Mouse (Mus musculus): ENCODE measurements around the gene Efna4. TPM values are rescaled to one million over a fixed set of nuclear protein-coding genes. Genes with fewer than 3 reads are reported as not detected.

The Efna4 gene
- polyA plus RNA-seq, 1 experiment from 2014 or later = 17.1 TPM

GRCm38 (mm10) chr3:89365486-89366414 is 27.9 kb upstream of the Efna4 start:
- DNase-seq (ENCODE audit: low spot score) (no peak), ATAC-seq (replicated peaks; ENCODE audit: low FRiP score) (no peak)
- Histone ChIP-seq H3K36me3 (ENCODE audit: control insufficient read depth, insufficient read depth, low read length) (no peaks in the 10 kb centered on the region), H3K4me2 (ENCODE audit: low read depth, low read length, severe bottlenecking) (no peak overlapping the region), H3K4me3 (ENCODE audit: low read depth, low read length) (no peak overlapping the region), H3K9ac (ENCODE audit: low read length) (no peak overlapping the region), H3K9me3 (ENCODE audit: control insufficient read depth, low read length) (no peaks in the 10 kb centered on the region), H3K27me3 (ENCODE audit: control insufficient read depth, insufficient read depth, low read length) (no peaks in the 10 kb centered on the region), H3K4me1 (replicated peaks; ENCODE audit: control insufficient read depth, insufficient read depth, low read length) (no peaks in the 10 kb centered on the region), H3K27ac (ENCODE audit: low read depth, low read length) (no peak overlapping the region)
- 79% methylated on average over 20 of the region's 20 CpGs for WGBS

DNA sequence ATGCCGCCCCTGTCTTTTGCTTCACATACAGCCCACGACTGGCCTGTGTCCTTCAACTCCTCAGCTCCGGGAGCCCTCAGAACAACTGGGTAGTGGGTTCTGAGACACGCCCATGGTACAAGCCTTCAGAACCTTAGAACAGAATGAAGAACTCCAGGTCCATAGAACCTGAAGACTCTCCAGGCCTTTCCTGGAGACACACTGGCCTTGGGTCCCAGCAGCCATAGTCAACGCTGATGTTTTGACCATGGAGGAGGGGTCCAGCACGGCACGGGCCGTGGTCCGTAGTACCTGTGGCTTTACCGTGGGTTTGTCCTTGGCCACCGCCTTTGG is 27.3 kb upstream of the Efna4 start, which contains the start of gene Dcst1:
Gene Dcst1 (minus strand): TSS at position 101 of the 333 bp plus-strand sequence.
- Histone ChIP-seq H3K4me3 (ENCODE audit: low read depth, low read length) (no peak within 1 kb of the TSS), H3K4me1 (replicated peaks; ENCODE audit: control insufficient read depth, insufficient read depth, low read length) (no peaks in the 10 kb centered on the region), H3K4me2 (ENCODE audit: low read depth, low read length, severe bottlenecking) (no peak within 1 kb of the TSS), H3K9me3 (ENCODE audit: control insufficient read depth, low read length) (no peaks in the 10 kb centered on the region), H3K9ac (ENCODE audit: low read length) (no peak within 1 kb of the TSS), H3K27ac (ENCODE audit: low read depth, low read length) (no peak within 1 kb of the TSS), H3K27me3 (ENCODE audit: control insufficient read depth, insufficient read depth, low read length) (no peaks in the 10 kb centered on the region), H3K36me3 (ENCODE audit: control insufficient read depth, insufficient read depth, low read length) (no peaks in the 10 kb centered on the region)
- ATAC-seq (replicated peaks; ENCODE audit: low FRiP score) (no peak), DNase-seq (ENCODE audit: low spot score) (no peak)
- WGBS = 84% methylated on average over 11 of the region's 11 CpGs

DNA sequence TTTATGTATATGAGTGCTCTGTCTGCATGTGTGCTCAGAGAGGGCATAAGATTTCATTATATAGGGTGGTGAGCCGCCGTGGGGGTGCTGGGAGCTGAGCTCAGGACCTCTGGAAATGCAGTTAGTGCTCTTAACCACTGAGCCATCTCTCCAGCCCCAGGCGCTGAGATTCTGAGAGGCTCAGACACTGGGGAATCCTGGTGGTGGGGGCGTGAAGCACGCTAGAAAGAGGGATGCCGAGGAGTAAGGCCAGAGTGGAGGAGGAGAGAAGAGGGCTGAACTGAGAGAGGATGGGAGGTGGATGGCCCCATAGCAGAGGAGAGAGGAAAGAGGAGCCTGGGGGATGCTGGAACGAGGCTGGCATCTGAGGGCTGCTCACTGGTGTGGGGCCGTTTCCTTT is 26.8 kb upstream of the Efna4 start:
- H3K27ac ChIP-seq (ENCODE audit: low read depth, low read length) = no peak overlapping the region
- H3K27me3 ChIP-seq (ENCODE audit: control insufficient read depth, insufficient read depth, low read length) = no peaks in the 10 kb centered on the region
- H3K4me2 ChIP-seq (ENCODE audit: low read depth, low read length, severe bottlenecking) = no peak overlapping the region

DNA sequence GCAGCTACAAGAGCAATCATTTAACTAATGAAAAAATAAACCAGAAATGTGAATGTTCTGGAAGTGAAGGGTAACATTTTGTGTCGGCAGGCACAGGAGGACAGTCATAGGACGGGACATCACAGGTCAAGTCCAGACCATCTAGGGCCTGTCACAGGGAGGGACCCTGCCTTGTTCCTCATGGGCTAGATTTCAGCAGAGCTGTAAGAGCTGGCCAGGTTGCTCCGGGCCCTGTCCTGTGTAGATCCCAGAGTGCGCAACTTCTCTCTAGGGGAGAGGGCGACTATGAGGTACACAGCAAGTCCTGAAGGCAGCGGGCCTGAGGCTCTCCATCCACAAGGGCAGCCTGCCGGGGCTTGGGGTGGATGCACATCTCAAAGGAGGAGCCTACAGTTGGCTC is 23.8 kb upstream of the Efna4 start, which contains the start of gene Dcst2:
Gene Dcst2 (plus strand): TSS at position 301 of the 400 bp plus-strand sequence.
- H3K4me1 ChIP-seq (replicated peaks; ENCODE audit: control insufficient read depth, insufficient read depth, low read length) = no peaks in the 10 kb centered on the region
- no peaks in the 10 kb centered on the region for H3K36me3 ChIP-seq (ENCODE audit: control insufficient read depth, insufficient read depth, low read length)
- H3K9ac ChIP-seq (ENCODE audit: low read length) = no peak within 1 kb of the TSS
- no peak within 1 kb of the TSS for H3K4me3 ChIP-seq (ENCODE audit: low read depth, low read length)
- DNase-seq (ENCODE audit: low spot score) (no peak), ATAC-seq (replicated peaks; ENCODE audit: low FRiP score) (no peak)
- 83% methylated on average over 7 of the region's 7 CpGs for WGBS
- no peaks in the 10 kb centered on the region for H3K27me3 ChIP-seq (ENCODE audit: control insufficient read depth, insufficient read depth, low read length)
- H3K4me2 ChIP-seq (ENCODE audit: low read depth, low read length, severe bottlenecking) = no peak within 1 kb of the TSS
- H3K27ac ChIP-seq (ENCODE audit: low read depth, low read length) = no peak within 1 kb of the TSS
- no peaks in the 10 kb centered on the region for H3K9me3 ChIP-seq (ENCODE audit: control insufficient read depth, low read length)

More for the DNA sequence above, 26.8 kb upstream of the Efna4 start:
- DNase-seq (ENCODE audit: low spot score) (no peak), ATAC-seq (replicated peaks; ENCODE audit: low FRiP score) (no peak)
- no peaks in the 10 kb centered on the region for H3K4me1 ChIP-seq (replicated peaks; ENCODE audit: control insufficient read depth, insufficient read depth, low read length)
- no peaks in the 10 kb centered on the region for H3K9me3 ChIP-seq (ENCODE audit: control insufficient read depth, low read length)
- H3K9ac ChIP-seq (ENCODE audit: low read length) = no peak overlapping the region
- WGBS = 56% methylated on average over 8 of the region's 8 CpGs
- H3K4me3 ChIP-seq (ENCODE audit: low read depth, low read length) = no peak overlapping the region
- H3K36me3 ChIP-seq (ENCODE audit: control insufficient read depth, insufficient read depth, low read length) = no peaks in the 10 kb centered on the region

DNA sequence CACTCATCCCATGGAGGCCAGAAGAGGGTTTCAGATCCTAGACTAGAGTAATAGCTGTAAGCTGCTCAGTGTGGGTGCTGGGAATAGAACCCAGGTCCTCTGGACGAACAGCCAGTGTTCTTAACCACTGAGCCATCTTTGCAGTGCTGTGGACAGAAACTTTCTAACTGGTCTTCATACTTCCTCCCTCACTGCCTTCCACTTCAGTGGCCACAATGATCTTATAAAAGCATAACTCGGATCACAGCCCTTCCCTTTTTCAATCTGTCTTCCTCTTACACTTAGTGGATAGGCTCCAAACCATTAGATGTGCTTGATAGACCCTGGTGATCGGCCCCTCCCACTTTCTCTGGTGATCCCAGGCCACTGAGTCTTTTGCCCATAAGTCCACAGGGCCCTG is 22.4 kb upstream of the Efna4 start:
- ATAC-seq (replicated peaks; ENCODE audit: low FRiP score) = no peak
- DNase-seq (ENCODE audit: low spot score) = no peak
- no peak overlapping the region for H3K27ac ChIP-seq (ENCODE audit: low read depth, low read length)
- WGBS = 75% methylated on average over 3 of the region's 3 CpGs
- H3K9ac ChIP-seq (ENCODE audit: low read length) = no peak overlapping the region
- H3K4me1 ChIP-seq (replicated peaks; ENCODE audit: control insufficient read depth, insufficient read depth, low read length) = no peaks in the 10 kb centered on the region
- H3K36me3 ChIP-seq (ENCODE audit: control insufficient read depth, insufficient read depth, low read length) = no peaks in the 10 kb centered on the region
- H3K27me3 ChIP-seq (ENCODE audit: control insufficient read depth, insufficient read depth, low read length) = no peaks in the 10 kb centered on the region
- no peak overlapping the region for H3K4me3 ChIP-seq (ENCODE audit: low read depth, low read length)
- H3K9me3 ChIP-seq (ENCODE audit: control insufficient read depth, low read length) = no peaks in the 10 kb centered on the region
- no peak overlapping the region for H3K4me2 ChIP-seq (ENCODE audit: low read depth, low read length, severe bottlenecking)

DNA sequence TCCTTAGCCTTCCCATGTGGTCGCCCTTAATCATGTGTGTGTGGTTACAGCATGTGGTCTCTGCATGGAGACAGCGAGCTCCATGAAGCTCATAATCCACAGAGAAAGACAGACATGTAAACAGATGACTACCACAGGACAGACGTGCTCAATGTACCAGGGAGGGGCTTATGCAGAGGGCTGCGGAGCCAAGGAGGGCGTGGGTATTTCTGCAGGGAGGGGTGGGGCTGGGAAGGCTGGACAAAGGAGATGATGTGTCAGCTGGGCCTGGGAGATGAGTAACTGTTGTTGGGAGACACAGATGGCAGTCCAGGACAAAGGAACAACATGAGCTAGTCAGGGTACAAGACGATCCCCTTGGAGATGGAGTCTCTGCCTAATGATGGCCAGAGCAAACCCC is 21.8 kb upstream of the Efna4 start:
- Histone ChIP-seq H3K27me3 (ENCODE audit: control insufficient read depth, insufficient read depth, low read length) (no peaks in the 10 kb centered on the region), H3K27ac (ENCODE audit: low read depth, low read length) (no peak overlapping the region), H3K4me3 (ENCODE audit: low read depth, low read length) (no peak overlapping the region), H3K4me1 (replicated peaks; ENCODE audit: control insufficient read depth, insufficient read depth, low read length) (no peaks in the 10 kb centered on the region), H3K4me2 (ENCODE audit: low read depth, low read length, severe bottlenecking) (no peak overlapping the region), H3K9me3 (ENCODE audit: control insufficient read depth, low read length) (no peaks in the 10 kb centered on the region), H3K9ac (ENCODE audit: low read length) (no peak overlapping the region), H3K36me3 (ENCODE audit: control insufficient read depth, insufficient read depth, low read length) (no peaks in the 10 kb centered on the region)
- no peak for DNase-seq (ENCODE audit: low spot score)
- WGBS = 80% methylated on average over 6 of the region's 6 CpGs
- no peak for ATAC-seq (replicated peaks; ENCODE audit: low FRiP score)

DNA sequence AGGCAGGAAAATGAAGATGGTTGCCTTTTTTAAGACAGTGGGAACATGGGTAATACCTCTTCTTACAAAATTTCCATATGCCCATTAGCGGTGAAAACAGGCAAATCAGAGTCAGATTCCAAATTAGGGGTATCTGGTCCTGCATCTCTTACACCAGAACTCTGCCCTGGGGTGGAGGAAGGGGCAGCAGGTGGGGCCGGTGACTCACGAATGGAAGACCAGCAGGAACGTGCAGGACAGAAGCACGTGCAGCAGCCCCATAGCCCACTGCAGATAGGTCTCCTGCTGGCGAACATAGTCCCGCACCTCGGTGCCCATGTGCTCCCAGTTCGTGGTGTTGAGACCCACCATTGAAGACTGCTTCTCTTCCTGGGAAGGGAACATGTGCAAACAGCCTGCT is 18.2 kb upstream of the Efna4 start:
- DNase-seq (ENCODE audit: low spot score) (no peak), ATAC-seq (replicated peaks; ENCODE audit: low FRiP score) (no peak)
- 72% methylated on average over 9 of the region's 9 CpGs for WGBS
- Histone ChIP-seq H3K27ac (ENCODE audit: low read depth, low read length) (no peak overlapping the region), H3K27me3 (ENCODE audit: control insufficient read depth, insufficient read depth, low read length) (no peaks in the 10 kb centered on the region), H3K4me3 (ENCODE audit: low read depth, low read length) (no peak overlapping the region), H3K36me3 (ENCODE audit: control insufficient read depth, insufficient read depth, low read length) (no peaks in the 10 kb centered on the region), H3K9ac (ENCODE audit: low read length) (no peak overlapping the region), H3K4me1 (replicated peaks; ENCODE audit: control insufficient read depth, insufficient read depth, low read length) (no peaks in the 10 kb centered on the region), H3K9me3 (ENCODE audit: control insufficient read depth, low read length) (no peaks in the 10 kb centered on the region), H3K4me2 (ENCODE audit: low read depth, low read length, severe bottlenecking) (no peak overlapping the region)

- Histone ChIP-seq H3K27ac (ENCODE audit: low read depth, low read length) (no peak overlapping the region), H3K27me3 (ENCODE audit: control insufficient read depth, insufficient read depth, low read length) (0 out of 2 replicates have a peak, but pooled peaks cover 3% of the 10 kb centered on the region), H3K4me2 (ENCODE audit: low read depth, low read length, severe bottlenecking) (no peak overlapping the region), H3K4me1 (replicated peaks; ENCODE audit: control insufficient read depth, insufficient read depth, low read length) (no peaks in the 10 kb centered on the region), H3K9me3 (ENCODE audit: control insufficient read depth, low read length) (no peaks in the 10 kb centered on the region), H3K36me3 (ENCODE audit: control insufficient read depth, insufficient read depth, low read length) (no peaks in the 10 kb centered on the region), H3K9ac (ENCODE audit: low read length) (no peak overlapping the region), H3K4me3 (ENCODE audit: low read depth, low read length) (no peak overlapping the region)
- ATAC-seq (replicated peaks; ENCODE audit: low FRiP score) = no peak
- no peak for DNase-seq (ENCODE audit: low spot score)
- WGBS = 80% methylated on average over 6 of the region's 6 CpGs
Measured at GRCm38 (mm10) chr3:89355512-89355902, 17.7 kb upstream of the Efna4 start.

Measured in forebrain, embryonic 11.5 days (tissue).